Mouse (Mus musculus) lung, adult 2 months (tissue): ENCODE data around the gene Aebp2. TPM values are rescaled to one million over a fixed set of nuclear protein-coding genes. Genes with fewer than 3 reads are reported as not detected.
A peak's percentile ranks its signal among the peaks of the same experiment; 100 is the strongest.

Source experiments
- DNase-seq: peaks from one replicate; pipeline ENCODE4 v3.0.0; 2022
- H3K4me1 ChIP-seq: fragments of 200-500 bp; 2 replicates; pipeline ENCODE4 v1.6.1; 2011; ENCODE audit warnings: low read length; ENCODE audit not compliant: control insufficient read depth, insufficient read depth
- H3K4me3 ChIP-seq: fragments of 200-500 bp; replicated peaks from 2 replicates; pipeline ENCODE3; 2011; ENCODE audit warnings: low read depth, mild to moderate bottlenecking, control low read depth, low read length; ENCODE audit errors: extremely low read depth
- CTCF ChIP-seq: fragments of 200-500 bp; IDR thresholded peaks from 2 replicates; pipeline ENCODE4 v1.5.1; 2011; ENCODE audit warnings: mild to moderate bottlenecking, low read length, control low read depth; ENCODE audit not compliant: insufficient read depth
- POLR2A ChIP-seq: fragments of 200-500 bp; IDR thresholded peaks from 2 replicates; pipeline ENCODE4 v1.6.1; 2011; ENCODE audit warnings: low read depth, mild to moderate bottlenecking, control low read depth, low read length, borderline replicate concordance; ENCODE audit errors: extremely low read depth
- WGBS: fragments of 180-500 bp; shearing (Covaris S2); methylation state at CpG from one replicate; pipeline ENCODE4 v1.1.7; 2018; 5-methylcytosine and 5-hydroxymethylcytosine counted together
- polyA plus RNA-seq: library from polyadenylated mRNA; depleted of rRNA; stranded (reverse); fragments of >200 nt; gene quantifications from 2 replicates; pipeline ENCODE4 v1.2.3, GENCODE M21; 2012; rRNA removed

The Aebp2 gene
- polyA plus RNA-seq, 1 experiment, result 31.7 TPM

GRCm38 (mm10) chr6:140709415-140710107, 87.1 kb downstream of the Aebp2 start:
- H3K4me3 ChIP-seq, result no peak overlapping the region
- no peak for TF ChIP-seq POLR2A
- no peak for TF ChIP-seq CTCF
- 89% methylated on average over 6 of the region's 6 CpGs for WGBS
- DNase-seq, result no peak
- H3K4me1 ChIP-seq, result peaks cover 3% of the 10 kb centered on the region; the same call in 1 of the 2 replicates

DNA sequence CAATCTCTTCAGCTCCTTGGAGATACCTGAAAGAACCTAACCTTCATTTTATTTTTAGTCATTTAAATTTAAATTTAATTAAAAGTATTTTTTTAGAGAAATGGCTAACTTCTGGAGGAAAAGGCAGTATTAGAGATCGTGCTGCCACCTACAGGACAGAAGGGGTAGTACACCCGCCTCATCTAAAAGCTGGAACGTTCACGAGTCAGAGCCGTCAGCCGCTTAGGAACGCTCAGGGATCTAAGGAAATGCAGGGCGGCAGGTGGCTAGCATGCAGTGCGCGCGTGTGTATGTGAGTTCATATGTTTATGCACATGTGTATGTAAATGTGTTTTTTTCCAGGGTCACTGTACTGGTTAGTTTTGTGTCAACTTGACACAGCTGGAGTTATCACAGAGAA, 90.3 kb downstream of the Aebp2 start:
- DNase-seq, result peak; percentile 62
- TF ChIP-seq CTCF, result peak; percentile 79
- no peak for TF ChIP-seq POLR2A
- WGBS, result 6% methylated on average over 11 of the region's 11 CpGs
- H3K4me3 ChIP-seq, result no peak overlapping the region
- H3K4me1 ChIP-seq, result no peaks in the 10 kb centered on the region; the same call in 1 of the 2 replicates

- 18% methylated on average over 10 of the region's 10 CpGs for WGBS
- peak; percentile 59 for DNase-seq
- no peak overlapping the region for H3K4me3 ChIP-seq
- TF ChIP-seq POLR2A (no peak), CTCF (peak; percentile 98)
- H3K4me1 ChIP-seq, result no peaks in the 10 kb centered on the region; the same call in 1 of the 2 replicates
Observed at GRCm38 (mm10) chr6:140714905-140715365, 92.5 kb downstream of the Aebp2 start.

DNA sequence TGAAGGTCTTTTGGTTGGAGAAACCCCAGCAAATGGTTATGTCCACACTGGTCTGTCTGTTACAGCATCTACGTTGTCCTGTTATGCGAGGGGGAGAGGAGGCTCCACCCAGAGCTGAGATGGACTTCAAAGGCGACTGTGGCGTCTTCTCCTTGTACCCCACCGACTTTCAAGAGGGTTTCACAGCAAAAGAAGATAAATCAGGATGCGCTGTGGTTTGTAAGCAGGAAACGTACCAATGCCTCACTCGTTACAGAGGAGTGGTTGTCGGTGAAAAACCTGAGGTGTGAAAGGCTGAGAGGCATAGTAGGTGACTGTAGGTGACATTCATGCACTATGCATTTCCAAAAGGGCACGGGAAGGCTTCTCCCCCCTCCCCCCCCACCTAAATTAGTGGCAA, 99.6 kb downstream of the Aebp2 start:
- WGBS, result 65% methylated on average over 10 of the region's 10 CpGs
- TF ChIP-seq CTCF (no peak), POLR2A (no peak)
- DNase-seq, result no peak
- Histone ChIP-seq H3K4me1 (no peaks in the 10 kb centered on the region), H3K4me3 (no peak overlapping the region)

Other genes starting within 250 kb of the Aebp2 start
- 16.7 and 24.0 TPM in 2 replicates for gene Plekha5, start 198.6 kb upstream of the Aebp2 start, polyA plus RNA-seq
- not detected in 2 replicates for gene Gm11077, start 106.6 kb downstream of the Aebp2 start, polyA plus RNA-seq